Mouse (Mus musculus) midbrain, embryonic 16.5 days (tissue): Measurements from ENCODE around the gene Kcnk5. TPM values are rescaled to one million over a fixed set of nuclear protein-coding genes. Genes with fewer than 3 reads are reported as not detected.

Experiments used
- ATAC-seq: fragments of 200-750 bp; cut with Nextera tagmentation; 2 replicates; pipeline ENCODE4 v1.8.0; 2017; ENCODE audit warnings: moderate TSS enrichment
- H3K27ac ChIP-seq: fragments of 300-500 bp; sonication (generic); 2 replicates; pipeline ENCODE4 v1.5.1; 2014; ENCODE audit warnings: mild to moderate bottlenecking, low read length, mixed read lengths
- H3K27me3 ChIP-seq: fragments of 300-500 bp; sonication (generic); 2 replicates; pipeline ENCODE4 v1.6.1; 2014; ENCODE audit warnings: low read depth, low read length, mixed read lengths; ENCODE audit not compliant: control insufficient read depth, insufficient read depth
- H3K36me3 ChIP-seq: fragments of 300-500 bp; sonication (generic); 2 replicates; pipeline ENCODE4 v1.6.1; 2014; ENCODE audit warnings: mild to moderate bottlenecking, low read length, moderate library complexity, mixed read lengths; ENCODE audit not compliant: control insufficient read depth, insufficient read depth
- H3K4me1 ChIP-seq: fragments of 300-500 bp; sonication (generic); 2 replicates; pipeline ENCODE4 v1.6.1; 2014; ENCODE audit warnings: mild to moderate bottlenecking, low read length, mixed read lengths; ENCODE audit not compliant: control insufficient read depth, insufficient read depth
- H3K4me2 ChIP-seq: fragments of 300-500 bp; sonication (generic); 2 replicates; pipeline ENCODE4 v1.6.1; 2014; ENCODE audit warnings: mild to moderate bottlenecking, low read length, mixed read lengths
- H3K4me3 ChIP-seq: fragments of 300-500 bp; sonication (generic); 2 replicates; pipeline ENCODE4 v1.5.1; 2014; ENCODE audit warnings: low read depth, mild to moderate bottlenecking, low read length, moderate library complexity, mixed read lengths
- H3K9ac ChIP-seq: fragments of 300-500 bp; sonication (generic); 2 replicates; pipeline ENCODE4 v1.6.1; 2014; ENCODE audit warnings: low read depth, low read length, mixed read lengths
- H3K9me3 ChIP-seq: fragments of 300-500 bp; sonication (generic); replicated peaks from 2 replicates; pipeline ENCODE4 v1.6.1; 2014; ENCODE audit warnings: mild to moderate bottlenecking, low read length, mixed read lengths; ENCODE audit not compliant: control insufficient read depth, poor library complexity, severe bottlenecking
- WGBS: fragments of 180-500 bp; shearing (Covaris S2); extraction: QIAGEN DNeasy Blood & Tissue Kit; methylation state at CpG from one replicate; pipeline ENCODE4 v1.1.7; 2014; 5-methylcytosine and 5-hydroxymethylcytosine counted together
- polyA plus RNA-seq: library from polyadenylated mRNA; unstranded; fragments of >200 nt; fragmentation: Nextera tagmentation; extraction: Ambion mirVana; gene quantifications from 2 replicates; pipeline ENCODE4 v1.2.1, GENCODE M21; 2015

Kcnk5 gene
- polyA plus RNA-seq, 1 experiment from 2014 or later = 0.70 TPM

- no peak overlapping the region for H3K4me3 ChIP-seq
- no peak for ATAC-seq
- H3K36me3 ChIP-seq = no peaks in the 10 kb centered on the region
- no peaks in the 10 kb centered on the region for H3K4me1 ChIP-seq
- H3K27me3 ChIP-seq = no peaks in the 10 kb centered on the region
- no peaks in the 10 kb centered on the region for H3K9me3 ChIP-seq
- H3K4me2 ChIP-seq = no peak overlapping the region
- no peak overlapping the region for H3K9ac ChIP-seq
- H3K27ac ChIP-seq = no peak overlapping the region
- 96% methylated on average over 11 of the region's 11 CpGs for WGBS
Observed at GRCm38 (mm10) chr14:20148514-20148913, 33.1 kb downstream of the Kcnk5 start.

GRCm38 (mm10) chr14:20147854-20148253, 33.8 kb downstream of the Kcnk5 start:
- Histone ChIP-seq H3K4me3 (no peak overlapping the region), H3K4me2 (no peak overlapping the region), H3K9me3 (no peaks in the 10 kb centered on the region), H3K27ac (no peak overlapping the region), H3K9ac (no peak overlapping the region), H3K36me3 (no peaks in the 10 kb centered on the region), H3K4me1 (no peaks in the 10 kb centered on the region), H3K27me3 (no peaks in the 10 kb centered on the region)
- ATAC-seq = no peak
- 95% methylated on average over 7 of the region's 7 CpGs for WGBS

GRCm38 (mm10) chr14:20144093-20144492, 37.5 kb downstream of the Kcnk5 start:
- Histone ChIP-seq H3K9ac (no peak overlapping the region), H3K27me3 (no peaks in the 10 kb centered on the region), H3K9me3 (no peaks in the 10 kb centered on the region), H3K27ac (peak overlapping the region; percentile 23), H3K4me3 (no peak overlapping the region), H3K4me2 (no peak overlapping the region), H3K36me3 (no peaks in the 10 kb centered on the region), H3K4me1 (no peaks in the 10 kb centered on the region)
- 28% methylated on average over 4 of the region's 4 CpGs for WGBS
- peak; percentile 75 for ATAC-seq

- no peak within 1 kb of the TSS for H3K27ac ChIP-seq
- no peaks in the 10 kb centered on the region for H3K36me3 ChIP-seq
- no peak within 1 kb of the TSS for H3K9ac ChIP-seq
- WGBS = 88% methylated on average over 16 of the region's 16 CpGs
- ATAC-seq = no peak
- H3K4me2 ChIP-seq = no peak within 1 kb of the TSS
- no peaks in the 10 kb centered on the region for H3K4me1 ChIP-seq
- H3K4me3 ChIP-seq = no peak within 1 kb of the TSS
- no peaks in the 10 kb centered on the region for H3K9me3 ChIP-seq
- no peaks in the 10 kb centered on the region for H3K27me3 ChIP-seq
Observed at GRCm38 (mm10) chr14:20138484-20139355, 42.9 kb downstream of the Kcnk5 start, which contains the start of gene Saysd1. Saysd1 (minus strand) TSS chr14:20138534.

GRCm38 (mm10) chr14:20134965-20135671, 46.5 kb downstream of the Kcnk5 start:
- Histone ChIP-seq H3K4me1 (no peaks in the 10 kb centered on the region), H3K9ac (no peak overlapping the region), H3K27ac (no peak overlapping the region), H3K36me3 (no peaks in the 10 kb centered on the region), H3K4me2 (no peak overlapping the region), H3K27me3 (no peaks in the 10 kb centered on the region), H3K4me3 (no peak overlapping the region), H3K9me3 (no peaks in the 10 kb centered on the region)
- WGBS = 91% methylated on average over 10 of the region's 10 CpGs
- no peak for ATAC-seq

GRCm38 (mm10) chr14:20128162-20128561, 53.4 kb downstream of the Kcnk5 start:
- no peak overlapping the region for H3K4me2 ChIP-seq
- no peak overlapping the region for H3K4me3 ChIP-seq
- H3K4me1 ChIP-seq = no peaks in the 10 kb centered on the region
- H3K27ac ChIP-seq = no peak overlapping the region
- 88% methylated on average over 6 of the region's 6 CpGs for WGBS
- H3K9me3 ChIP-seq = no peaks in the 10 kb centered on the region
- no peak for ATAC-seq
- no peaks in the 10 kb centered on the region for H3K36me3 ChIP-seq
- H3K9ac ChIP-seq = no peak overlapping the region
- no peaks in the 10 kb centered on the region for H3K27me3 ChIP-seq

- H3K4me2 ChIP-seq = no peak overlapping the region
- no peaks in the 10 kb centered on the region for H3K27me3 ChIP-seq
- no peak overlapping the region for H3K9ac ChIP-seq
- no peak overlapping the region for H3K4me3 ChIP-seq
- H3K9me3 ChIP-seq = no peaks in the 10 kb centered on the region
- no peak for ATAC-seq
- no peaks in the 10 kb centered on the region for H3K4me1 ChIP-seq
- no peak overlapping the region for H3K27ac ChIP-seq
- 79% methylated on average over 15 of the region's 15 CpGs for WGBS
- H3K36me3 ChIP-seq = no peaks in the 10 kb centered on the region
Observed at GRCm38 (mm10) chr14:20127406-20128087, 54.1 kb downstream of the Kcnk5 start.

GRCm38 (mm10) chr14:20120868-20121267, 60.7 kb downstream of the Kcnk5 start:
- ATAC-seq = no peak
- WGBS = 91% methylated on average over 5 of the region's 5 CpGs

More at GRCm38 (mm10) chr14:20120868-20121267, 60.7 kb downstream of the Kcnk5 start:
- H3K4me2 ChIP-seq = no peak overlapping the region
- no peak overlapping the region for H3K27ac ChIP-seq
- H3K36me3 ChIP-seq = no peaks in the 10 kb centered on the region
- no peaks in the 10 kb centered on the region for H3K27me3 ChIP-seq
- H3K4me1 ChIP-seq = no peaks in the 10 kb centered on the region
- no peaks in the 10 kb centered on the region for H3K9me3 ChIP-seq
- H3K9ac ChIP-seq = no peak overlapping the region
- H3K4me3 ChIP-seq = no peak overlapping the region
